Mouse (Mus musculus) cerebellum, adult 11-12 months (tissue): Measurements from ENCODE around the gene Elk4.

Experiments
- DNase-seq: peaks from one replicate; pipeline ENCODE4 v3.0.0; 2022

Gene Elk4

DNA sequence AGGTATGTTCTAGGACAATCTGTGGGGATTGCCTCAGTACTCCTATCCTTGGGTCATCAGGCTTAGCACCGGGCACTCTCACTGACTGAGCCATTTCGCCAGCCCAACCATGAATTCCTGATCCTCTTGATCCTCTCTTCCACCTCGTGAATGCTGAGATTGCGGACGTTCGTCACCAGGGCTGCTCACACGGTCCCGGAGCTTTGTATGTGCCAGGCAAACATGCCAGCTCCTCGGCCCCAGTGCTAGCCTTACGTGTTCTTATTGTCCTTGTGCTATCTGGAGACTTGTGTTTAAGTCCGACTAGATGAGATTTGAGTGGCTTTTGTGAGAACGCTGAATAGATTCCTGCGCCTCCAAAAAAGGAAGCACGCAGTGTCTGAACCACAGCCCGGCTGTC lies 20.0 kb upstream of the Elk4 start:
- no peak for DNase-seq

DNA sequence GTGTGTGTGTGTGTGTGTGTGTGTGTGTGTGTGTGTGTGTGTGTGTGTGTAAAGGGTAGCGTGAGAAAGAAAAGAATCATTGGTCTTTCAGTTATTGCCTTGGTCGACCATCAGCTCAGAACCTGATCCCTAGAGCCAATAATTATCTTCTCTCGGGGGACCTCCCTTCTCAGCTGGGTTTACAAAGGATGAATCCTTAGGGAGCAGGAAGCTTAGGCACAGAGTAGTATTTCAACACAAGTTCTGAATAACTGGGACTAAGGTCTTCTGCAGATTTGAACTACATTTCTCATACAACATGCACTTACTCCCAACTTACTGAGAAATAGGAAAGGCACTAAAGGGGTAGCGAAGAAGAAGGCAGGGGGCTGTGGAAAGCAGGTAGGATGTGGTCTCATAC lies 17.9 kb upstream of the Elk4 start:
- DNase-seq, result no peak

DNA sequence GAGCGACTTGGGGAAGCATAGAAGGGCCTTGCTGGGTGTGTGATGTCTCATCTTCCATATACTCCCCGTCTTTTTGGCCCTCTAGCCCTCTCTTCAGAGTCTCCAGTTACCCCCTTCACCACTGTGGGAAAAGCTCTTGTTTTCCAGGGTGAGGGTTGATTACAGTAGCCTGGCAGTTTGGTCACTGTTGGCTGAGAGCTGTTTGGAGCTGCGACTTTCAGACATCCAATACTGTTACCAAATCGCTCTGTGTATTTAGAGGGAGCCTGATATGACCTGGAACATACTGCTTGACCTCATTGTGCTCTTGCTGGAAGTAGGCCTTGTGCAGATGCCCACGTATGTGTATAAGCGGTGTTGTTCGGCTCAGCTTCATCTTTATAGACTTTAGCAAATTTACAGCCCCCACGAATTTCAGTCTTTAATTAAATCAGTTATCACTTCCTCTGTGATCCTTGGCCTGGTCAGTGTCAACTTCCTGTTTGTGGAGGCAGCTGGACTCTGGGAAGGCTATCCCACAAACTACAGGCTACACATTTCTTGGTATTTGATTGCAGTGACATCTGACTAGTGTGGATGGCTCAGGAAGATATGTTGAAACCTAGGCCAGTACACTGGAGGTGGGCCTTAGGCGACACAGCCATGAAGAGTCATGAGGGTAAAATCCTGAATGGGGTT lies 17.2 kb upstream of the Elk4 start:
- no peak for DNase-seq

DNA sequence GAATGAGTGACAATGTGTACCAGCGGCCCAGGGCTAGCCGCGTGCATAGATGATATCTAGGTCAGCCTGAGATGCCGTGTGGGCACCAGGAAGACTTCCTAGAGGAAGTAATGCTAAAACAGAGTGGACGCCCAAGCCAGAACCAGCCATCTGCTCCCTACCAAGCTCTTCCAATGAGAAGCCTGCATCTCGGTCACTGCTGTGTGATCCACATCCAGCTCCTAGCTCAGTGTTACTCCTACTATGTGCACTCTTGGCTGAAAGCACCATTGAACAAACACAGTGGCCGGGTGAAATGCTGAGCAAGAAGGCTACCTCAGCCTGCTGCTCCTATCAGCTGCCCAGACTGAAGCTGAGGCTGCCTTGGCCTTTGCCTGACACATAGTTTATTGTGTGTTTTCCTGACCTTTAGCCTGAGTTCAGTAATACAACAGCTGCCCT lies 14.8 kb upstream of the Elk4 start:
- DNase-seq, result peak; percentile 63

DNA sequence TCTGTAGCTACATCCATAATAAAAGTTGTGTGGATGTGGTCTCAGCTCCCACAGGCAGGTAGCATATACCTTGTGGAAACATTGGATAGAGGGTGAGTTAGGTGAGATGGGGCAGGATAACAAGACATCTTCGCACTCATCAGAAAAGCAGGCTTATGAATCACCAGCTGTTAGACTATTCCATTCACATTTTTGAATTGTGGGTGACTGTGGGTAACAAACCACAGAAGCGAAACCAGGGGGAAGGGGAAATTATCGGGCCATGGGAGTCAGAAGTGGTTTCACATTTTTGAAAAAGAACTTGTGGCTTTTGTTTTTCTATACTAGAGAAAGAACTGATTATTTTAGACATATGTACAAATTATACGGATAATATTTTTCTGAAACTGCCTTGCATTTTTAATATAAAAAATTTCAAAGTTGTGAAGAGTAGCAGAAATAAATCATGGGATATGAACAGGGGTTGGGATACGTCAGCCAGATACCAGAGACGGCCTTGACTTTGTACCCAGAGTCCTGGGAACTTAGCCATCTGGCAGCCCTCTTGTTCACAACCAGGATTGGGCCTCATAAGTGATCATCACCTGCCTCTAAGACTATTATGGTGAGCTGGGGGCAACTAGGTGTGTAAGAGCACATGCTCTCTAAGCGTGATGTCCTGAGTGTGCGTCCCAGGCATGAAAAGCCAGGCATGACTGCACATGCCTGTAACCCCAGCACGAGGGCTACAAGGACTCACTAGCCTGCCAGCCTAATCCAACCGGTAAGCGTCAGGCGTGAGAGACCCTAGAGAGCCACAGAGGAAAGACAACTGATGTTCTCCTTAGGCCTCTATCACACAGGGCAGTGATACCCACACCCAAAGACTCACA lies 14.0 kb upstream of the Elk4 start:
- DNase-seq, result no peak

DNA sequence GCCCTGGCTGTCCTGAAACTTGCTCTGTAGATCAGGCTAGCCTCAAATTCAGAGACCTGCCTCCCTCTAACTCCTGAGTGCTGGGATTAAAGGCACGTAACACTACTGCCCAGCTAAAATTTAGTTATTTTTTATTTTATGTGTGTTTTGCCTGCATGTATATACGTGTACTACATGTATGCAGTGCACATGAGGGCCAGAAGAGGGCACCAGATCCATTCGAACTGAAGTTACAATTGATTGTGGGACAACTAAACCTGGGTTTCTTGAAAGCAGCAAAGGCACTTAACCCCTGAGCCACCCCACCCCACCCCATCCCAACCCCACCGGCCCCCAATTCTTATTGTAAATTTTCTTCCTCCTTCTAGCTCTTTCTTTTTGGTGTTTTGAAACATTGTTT lies 12.3 kb upstream of the Elk4 start:
- DNase-seq, result peak; percentile 26

DNA sequence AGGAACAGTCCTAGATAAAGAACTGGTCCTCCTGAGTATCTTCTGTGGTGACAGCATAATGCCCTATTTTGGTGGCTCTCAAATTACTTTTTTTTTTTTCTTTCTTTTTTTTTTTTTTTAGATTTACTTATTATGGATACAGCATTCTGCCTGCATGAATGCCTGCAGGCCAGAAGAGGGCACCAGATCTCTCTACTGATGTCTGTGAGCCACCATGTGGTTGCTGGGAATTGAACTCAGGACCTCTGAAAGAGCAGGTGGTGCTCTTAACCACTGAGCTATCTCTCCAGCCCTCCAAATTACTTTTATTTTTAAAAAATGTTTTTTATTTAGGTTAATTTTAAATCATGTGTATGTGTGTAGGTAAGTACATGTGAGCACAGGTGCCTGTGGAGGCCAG lies 6.9 kb upstream of the Elk4 start:
- DNase-seq, result no peak

DNA sequence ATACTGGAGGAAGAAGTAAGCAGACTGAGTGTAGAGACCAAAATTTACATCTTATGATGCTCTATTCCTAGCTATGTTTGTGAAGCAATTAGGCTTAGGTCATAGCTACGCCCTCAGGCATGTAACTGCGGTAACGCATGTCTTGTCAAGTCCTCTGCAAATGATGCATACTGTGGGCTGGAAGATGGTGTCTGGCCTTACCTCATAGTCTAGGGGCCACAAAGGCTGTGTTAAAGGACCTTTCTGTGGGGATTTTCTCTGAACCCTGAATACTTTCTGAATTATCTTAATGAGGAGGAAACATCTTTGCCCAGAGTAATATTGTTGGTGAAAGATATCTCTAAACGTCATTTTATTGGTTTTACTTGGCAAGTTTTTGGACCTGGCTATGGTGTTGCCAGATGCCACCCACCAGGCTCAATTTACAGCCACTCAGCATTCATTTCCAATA lies 5.5 kb upstream of the Elk4 start:
- DNase-seq, result no peak

DNA sequence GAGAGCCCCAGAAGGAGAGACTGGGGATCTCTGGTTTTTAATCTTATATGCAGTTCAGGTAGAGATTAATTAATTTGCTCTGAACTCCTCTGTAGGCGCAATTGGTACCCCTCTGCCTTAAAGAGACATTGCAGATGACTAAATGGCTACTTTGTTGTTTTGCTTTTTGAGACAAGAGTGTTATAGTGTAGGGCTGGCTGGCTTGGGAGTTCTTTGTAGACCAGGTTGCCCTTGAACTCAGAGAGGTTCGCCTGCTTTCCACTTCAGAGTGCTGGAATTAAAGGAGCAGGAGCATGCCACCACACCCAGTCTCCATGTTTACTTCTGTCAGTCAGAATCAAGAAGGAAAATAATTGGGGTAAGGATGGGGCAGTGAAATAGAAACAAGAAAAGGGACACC lies 4.3 kb upstream of the Elk4 start:
- DNase-seq, result no peak

DNA sequence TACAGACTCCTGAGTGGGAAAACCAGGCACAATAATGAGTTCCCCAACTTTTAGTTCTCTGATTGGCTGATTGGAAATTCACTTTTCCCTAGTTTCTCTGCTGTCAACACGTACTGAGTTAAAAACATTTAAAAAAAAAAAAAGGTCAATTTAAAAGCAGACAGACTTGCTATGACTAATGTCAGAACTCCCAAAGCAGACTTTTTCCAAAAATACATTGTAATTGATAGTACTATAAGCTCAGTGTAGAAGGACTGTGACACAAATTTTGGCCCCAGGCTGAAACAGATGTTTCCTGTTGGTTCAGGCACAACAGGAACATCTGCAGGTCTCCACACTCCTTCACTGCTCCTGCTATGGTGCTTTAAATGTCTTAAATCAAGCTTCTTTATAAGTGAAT lies 3.6 kb upstream of the Elk4 start:
- no peak for DNase-seq

DNA sequence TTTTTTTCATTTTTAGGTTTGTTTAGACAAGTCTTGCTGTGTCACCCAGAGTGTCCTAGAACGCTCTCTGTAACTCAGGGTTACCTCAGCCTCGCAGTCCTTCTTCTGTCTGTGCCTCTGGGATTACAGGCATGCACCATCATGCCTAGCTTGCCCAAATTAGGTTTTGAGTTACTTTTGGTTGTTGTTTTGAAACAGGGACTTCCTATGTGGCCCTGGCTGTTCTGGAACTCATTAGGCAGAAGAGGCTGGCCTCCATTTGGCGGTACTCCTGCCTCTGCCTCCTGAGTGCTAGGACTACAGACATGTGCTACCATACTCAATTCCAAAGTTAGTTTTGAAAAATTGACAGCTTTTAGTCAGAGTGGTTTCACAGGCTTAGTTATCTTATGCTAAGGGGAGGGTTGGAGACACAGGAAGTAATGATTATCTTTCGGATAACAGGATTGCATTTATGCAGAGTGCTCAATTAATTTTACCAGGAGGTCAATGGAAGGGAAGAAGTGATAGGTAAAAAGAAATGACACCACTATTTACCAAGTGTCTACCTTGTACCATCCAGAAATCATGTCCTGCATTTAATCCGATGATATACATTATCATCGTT lies 2.7 kb upstream of the Elk4 start:
- DNase-seq, result no peak

DNA sequence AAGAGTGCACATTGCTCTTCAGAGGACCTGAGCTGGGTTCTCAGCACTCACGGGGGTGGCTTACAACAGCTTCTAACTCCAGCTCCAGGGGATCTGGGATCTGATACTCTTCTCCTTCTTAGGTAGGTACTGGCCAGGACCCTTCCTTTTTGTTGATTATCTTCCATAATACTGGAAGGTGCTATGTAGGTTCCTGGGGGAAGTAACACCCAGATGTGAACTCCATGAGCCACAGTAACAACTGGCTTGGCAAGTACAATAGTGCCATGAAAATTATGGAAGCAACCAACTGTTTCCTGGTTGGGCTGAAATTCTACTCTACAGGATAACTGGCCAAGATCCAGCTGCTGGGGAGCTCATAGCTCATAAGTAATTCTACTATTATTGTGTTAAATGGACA lies 1.9 kb upstream of the Elk4 start:
- no peak for DNase-seq

DNA sequence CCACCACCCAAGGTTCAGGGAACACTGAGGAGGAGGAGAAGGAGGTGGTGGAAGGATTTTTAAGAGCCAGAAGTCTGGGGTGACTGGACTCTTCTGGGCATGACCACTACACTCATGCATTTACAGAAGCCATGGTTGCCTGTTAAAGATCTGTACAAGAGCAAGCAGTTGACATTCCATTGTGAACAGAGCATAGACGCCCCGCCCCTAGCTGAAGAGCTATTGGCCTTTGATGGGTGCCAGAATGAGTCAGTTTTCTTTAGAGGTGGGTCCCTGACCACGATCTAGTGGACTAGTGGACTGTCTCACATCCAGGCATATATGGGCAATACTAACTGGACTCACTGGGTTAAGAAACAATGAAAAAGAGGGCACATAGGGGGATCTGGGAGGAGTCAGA lies 1.4 kb upstream of the Elk4 start:
- DNase-seq, result no peak

DNA sequence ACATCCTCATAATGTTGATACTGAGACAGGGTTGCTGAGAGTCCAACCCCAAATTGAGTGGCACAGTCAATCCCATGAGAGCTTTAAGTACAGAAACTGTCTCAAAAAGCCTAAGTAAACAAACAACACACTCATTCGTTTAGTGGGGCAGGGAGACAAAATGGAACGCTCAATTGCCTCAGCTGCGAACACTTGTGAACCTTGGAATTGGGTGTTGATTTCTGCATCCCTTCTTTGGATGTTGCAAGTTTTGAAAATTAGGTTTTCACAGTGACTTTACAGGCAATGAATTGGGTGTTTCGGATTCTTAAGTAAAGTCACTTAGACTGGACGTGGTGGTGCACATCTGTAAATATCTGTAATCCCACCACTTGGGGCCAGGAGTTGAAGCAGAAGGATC lies 686 bp upstream of the Elk4 start:
- no peak for DNase-seq

DNA sequence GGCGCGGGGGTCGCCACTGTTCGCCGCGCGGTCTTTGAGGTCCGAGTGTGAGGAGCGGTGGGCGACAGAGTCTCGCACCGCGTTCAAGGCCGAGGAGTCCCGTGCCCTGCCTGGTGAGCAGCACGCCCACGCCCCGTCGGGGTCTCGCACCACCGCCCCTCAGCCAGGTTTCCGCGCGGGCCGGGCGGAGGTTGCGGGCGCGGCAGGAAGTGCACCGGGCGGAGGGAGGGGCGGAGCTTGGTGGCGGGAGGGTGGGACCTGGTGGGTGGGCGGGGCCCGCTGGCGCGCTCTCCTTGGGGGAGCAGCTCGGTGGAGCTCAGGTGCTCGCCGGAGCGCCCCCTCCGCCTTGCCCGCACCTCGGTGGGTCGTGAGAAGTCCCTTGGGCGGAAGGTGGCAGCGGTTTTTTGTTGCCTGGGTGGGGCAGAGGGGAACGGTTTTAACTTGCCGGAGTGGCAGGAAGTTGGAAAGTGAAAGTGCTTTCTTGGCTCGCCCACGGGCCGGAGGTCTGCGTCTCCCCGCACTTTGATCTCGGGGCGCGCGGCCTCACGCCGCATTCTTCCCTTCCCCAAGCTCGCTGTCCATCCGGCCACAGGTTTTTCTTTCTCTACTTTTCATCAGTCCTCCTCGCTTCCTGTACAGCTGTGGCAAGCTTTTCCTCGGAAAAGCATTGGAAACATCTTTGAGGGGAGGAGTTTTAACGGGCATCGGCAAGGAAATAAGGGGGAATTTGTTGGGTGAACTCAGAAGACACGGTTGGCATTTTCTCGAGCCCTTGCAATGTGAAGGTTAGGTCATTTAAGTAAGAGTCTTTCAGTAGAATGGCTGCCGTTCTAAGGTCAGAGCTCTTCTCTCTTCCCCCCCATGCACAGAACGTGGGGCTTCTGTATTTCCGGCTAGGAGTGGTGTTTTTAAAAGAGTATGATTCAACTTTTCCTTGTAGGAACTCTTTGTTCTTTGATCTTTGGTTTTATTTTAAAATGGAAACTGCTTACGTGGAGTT lies 721 bp downstream of the Elk4 start:
- peak; percentile 72 for DNase-seq

DNA sequence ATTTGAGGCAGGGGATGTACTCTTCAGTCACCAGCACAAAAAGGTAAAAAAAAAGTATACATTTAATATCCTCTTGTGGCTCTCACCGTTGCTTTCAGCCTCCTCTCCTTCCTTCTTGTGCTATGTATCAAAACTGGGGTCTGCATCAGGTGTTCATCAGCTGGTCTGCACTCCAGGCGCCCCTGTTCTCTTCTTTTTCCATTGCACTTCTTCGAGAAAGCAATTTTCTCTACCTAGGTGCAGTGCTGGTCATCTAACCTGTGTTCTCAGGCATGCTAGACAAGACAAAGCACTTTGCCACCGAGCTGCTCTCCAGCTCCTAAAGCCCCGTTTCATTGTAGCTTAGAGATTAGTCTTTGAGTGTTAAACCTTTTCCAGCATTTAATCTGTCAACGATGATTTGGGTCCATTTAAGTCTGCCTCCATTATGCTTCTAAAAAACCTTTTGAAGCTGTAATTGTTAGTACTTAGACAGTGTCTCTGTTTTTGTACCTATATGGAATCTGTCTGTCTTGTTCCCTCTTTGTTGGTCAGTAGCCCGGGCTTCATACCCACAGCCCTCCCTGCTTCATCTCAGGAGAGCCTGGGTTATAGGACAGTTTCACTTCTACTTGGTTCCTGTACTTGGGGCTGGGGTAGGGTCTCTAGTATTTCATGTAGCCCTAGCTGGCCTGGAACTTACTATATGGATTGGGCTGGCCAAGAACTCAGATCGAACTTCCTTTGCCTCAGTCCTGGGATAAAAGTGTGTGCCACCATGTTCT lies 1.7 kb downstream of the Elk4 start:
- no peak for DNase-seq

DNA sequence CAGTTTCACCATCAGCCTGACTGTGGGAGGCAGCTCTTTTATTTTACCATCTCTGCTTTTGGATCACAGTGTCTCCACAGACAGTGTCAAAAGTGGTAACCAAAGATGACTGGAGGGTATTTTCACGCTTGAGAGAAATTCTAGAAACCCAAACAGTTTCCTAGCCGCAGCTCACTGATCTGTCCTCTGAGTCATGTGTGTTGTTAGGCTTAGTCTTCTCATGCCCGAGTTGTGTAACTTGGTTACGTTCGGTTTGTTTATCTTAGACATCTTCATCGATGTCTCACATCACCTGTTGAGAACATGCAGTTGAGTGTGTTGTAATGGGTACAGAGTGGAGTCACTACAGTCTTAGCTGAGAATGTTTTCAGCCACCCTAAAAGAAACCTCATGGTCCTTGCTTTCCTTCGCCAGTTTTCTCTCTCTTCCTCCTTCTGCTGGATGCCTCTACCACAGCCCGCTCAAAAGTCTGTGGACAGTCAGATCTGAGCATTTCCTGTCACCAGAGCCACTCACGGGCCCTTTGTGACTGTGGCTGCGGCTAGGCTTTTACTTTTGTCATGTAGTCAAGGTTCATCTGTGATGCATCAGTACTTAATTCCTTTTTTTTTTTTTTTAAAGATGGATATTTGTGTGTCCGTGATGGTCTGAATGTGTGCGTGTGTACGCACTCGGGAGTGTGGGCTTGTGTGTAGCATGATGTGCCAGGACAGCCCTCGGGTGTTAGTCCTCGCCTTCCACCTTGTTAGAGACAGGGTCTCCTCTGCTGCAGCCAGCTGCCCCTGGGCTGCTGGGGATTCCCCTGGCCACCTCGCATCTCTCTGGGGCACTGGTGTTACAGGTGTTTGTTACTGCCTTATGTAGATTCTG lies 3.5 kb downstream of the Elk4 start:
- no peak for DNase-seq

DNA sequence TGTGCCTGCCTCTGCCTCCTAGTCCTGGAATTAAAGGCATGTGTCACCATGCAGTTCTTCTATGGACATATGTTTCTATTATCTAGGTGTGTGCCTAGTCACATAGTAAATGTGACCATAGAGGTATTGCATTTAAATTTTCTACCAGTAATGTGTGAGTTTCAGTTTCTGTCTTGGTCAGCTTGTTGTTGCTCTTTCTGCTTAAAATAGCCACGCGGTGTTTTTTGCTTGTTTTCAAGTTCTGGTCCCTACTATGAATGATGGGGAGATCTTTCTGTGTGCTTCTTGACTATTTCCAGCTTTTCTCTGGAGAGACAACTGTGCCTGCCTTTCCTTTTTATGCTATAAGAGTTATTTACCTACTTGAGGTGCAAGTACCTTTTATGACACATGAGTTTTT lies 4.4 kb downstream of the Elk4 start:
- DNase-seq, result no peak

DNA sequence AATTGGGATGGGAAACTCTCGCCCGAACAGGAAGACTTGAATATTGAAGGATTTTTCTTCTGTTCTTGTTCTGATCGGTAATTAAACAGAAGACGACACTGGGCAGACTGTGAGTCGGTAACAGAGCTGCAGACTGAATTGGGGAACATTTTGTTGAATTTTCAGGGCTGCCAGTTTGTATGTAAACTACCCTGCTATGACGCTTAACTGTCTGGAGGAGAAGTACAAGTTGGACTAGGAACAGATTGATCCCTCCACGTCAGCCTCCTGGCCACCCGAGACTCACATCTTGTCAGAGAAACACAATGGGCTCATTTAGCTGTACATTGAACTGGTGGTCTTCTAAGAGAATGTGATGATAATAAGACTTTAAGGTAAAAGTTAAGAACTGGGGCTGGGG lies 5.5 kb downstream of the Elk4 start:
- no peak for DNase-seq

DNA sequence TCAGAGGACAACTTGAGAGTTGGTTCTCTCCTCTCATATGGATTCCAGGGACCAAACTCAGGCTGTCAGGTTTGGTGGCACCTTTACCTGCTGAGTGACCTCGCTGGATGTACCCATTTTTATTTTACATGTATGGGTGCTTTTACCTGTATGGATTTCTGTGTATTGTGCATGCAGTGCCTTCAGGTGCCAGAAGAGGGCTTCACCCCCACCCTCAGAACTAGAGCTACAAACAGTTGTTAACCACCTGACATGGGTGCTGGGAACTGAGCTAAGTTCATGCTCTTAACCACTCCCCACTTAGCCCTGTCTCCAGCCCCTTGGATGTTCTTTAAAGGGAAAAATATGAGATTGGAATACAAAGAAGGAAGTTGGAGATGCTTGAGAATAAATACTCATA lies 7.4 kb downstream of the Elk4 start:
- no peak for DNase-seq

DNA sequence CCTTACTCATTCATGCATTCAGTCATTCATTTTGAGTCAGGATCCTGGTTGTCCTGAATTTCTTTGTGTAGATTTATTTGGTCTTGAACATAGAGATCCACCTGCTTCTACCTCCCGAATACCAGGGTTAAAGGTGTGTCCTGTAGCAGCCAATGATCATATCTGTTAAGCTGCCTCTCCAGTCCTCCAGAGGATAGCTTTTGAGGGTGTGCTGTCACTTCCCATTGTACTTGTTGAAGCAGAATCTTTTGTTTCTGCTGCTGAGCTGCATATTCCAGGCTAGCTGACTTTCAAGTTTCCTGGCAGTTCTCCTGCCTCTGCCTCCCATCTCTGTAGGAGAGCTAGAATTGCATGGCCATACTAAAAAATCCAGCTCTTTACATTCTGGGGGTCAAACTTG lies 9.3 kb downstream of the Elk4 start:
- no peak for DNase-seq
